Mouse (Mus musculus) CH12.LX (cell line): ENCODE data around the gene Ptdss2. TPM values are rescaled to one million over a fixed set of nuclear protein-coding genes. Genes with fewer than 3 reads are reported as not detected.

Experiments
- DNase-seq: peaks from one replicate; pipeline ENCODE4 v3.0.0-alpha.2; 2013; ENCODE audit errors: extremely low read depth
- H3K27ac ChIP-seq: 2 replicates; pipeline ENCODE4 v1.5.1; 2012; ENCODE audit warnings: low read depth, mild to moderate bottlenecking, control low read depth, moderate library complexity; ENCODE audit not compliant: insufficient read depth
- H3K27me3 ChIP-seq: replicated peaks from 2 replicates; pipeline ENCODE3; 2012; ENCODE audit warnings: inconsistent platforms
- H3K36me3 ChIP-seq, 2 experiments: replicated peaks in 1 of 2; 2 replicates each; pipeline versions ENCODE3 to v1.6.1; 2012; ENCODE audit warnings: inconsistent platforms in 1 of 2, low read length in 1 of 2, mild to moderate bottlenecking in 1 of 2, mixed read lengths in 1 of 2, moderate library complexity in 1 of 2; ENCODE audit not compliant: control insufficient read depth in 1 of 2, insufficient read depth in 1 of 2
- H3K4me1 ChIP-seq, 2 experiments: 2 replicates each; pipeline ENCODE4 v1.6.1; 2012; ENCODE audit warnings: inconsistent platforms in 1 of 2, moderate library complexity in 1 of 2; ENCODE audit not compliant: insufficient read depth in 2 of 2, control insufficient read depth in 1 of 2
- H3K4me2 ChIP-seq: 2 replicates; pipeline ENCODE4 v1.6.1; 2012; ENCODE audit warnings: low read depth, mild to moderate bottlenecking, control low read depth; ENCODE audit not compliant: poor library complexity, insufficient read depth, severe bottlenecking
- H3K4me3 ChIP-seq, 3 experiments: fragments of 150-350 bp in 1 of 3; sonication (generic) in 1 of 3; replicated peaks in 1 of 3; 2 replicates each; pipeline versions ENCODE3 to v1.5.1; 2011 to 2012; ENCODE audit warnings: low read depth in 2 of 3, low read length in 2 of 3, mild to moderate bottlenecking in 2 of 3, moderate library complexity in 2 of 3, control low read depth in 1 of 3, improper control_type of control experiment in 1 of 3, inconsistent platforms in 1 of 3, mixed read lengths in 1 of 3; ENCODE audit not compliant: poor library complexity in 1 of 3
- H3K79me2 ChIP-seq: replicated peaks from 2 replicates; pipeline ENCODE4 v1.6.1; 2012; ENCODE audit warnings: mild to moderate bottlenecking, moderate library complexity; ENCODE audit not compliant: control insufficient read depth, poor library complexity, insufficient read depth, severe bottlenecking; ENCODE audit errors: extremely low read depth
- H3K9ac ChIP-seq: 2 replicates; pipeline ENCODE4 v1.6.1; 2012; ENCODE audit warnings: low read depth, mild to moderate bottlenecking, control low read depth, moderate library complexity; ENCODE audit not compliant: insufficient read depth
- H3K9me3 ChIP-seq: replicated peaks from 2 replicates; pipeline ENCODE3; 2012; ENCODE audit warnings: low read length, inconsistent platforms, mixed read lengths
- EP300 ChIP-seq: IDR thresholded peaks from 2 replicates; pipeline ENCODE4 v1.6.1; 2011; ENCODE audit warnings: low read length, improper control_type of control experiment
- GABPA ChIP-seq: IDR thresholded peaks from 2 replicates; pipeline ENCODE4 v1.6.1; 2012; ENCODE audit warnings: low read depth, low read length, improper control_type of control experiment, inconsistent platforms; ENCODE audit not compliant: insufficient replicate concordance
- MAFK ChIP-seq: IDR thresholded peaks from 2 replicates; pipeline ENCODE4 v1.6.1; 2011; ENCODE audit warnings: low read length, improper control_type of control experiment; ENCODE audit not compliant: insufficient replicate concordance
- MAZ ChIP-seq: IDR thresholded peaks from 2 replicates; pipeline ENCODE4 v1.6.1; 2012; ENCODE audit warnings: low read depth, mild to moderate bottlenecking, inconsistent platforms, low read length, improper control_type of control experiment, moderate library complexity
- MEF2A ChIP-seq: IDR thresholded peaks from 2 replicates; pipeline ENCODE4 v1.6.1; 2014; ENCODE audit warnings: low read depth, mild to moderate bottlenecking, inconsistent platforms, low read length, improper control_type of control experiment, borderline replicate concordance
- MXI1 ChIP-seq: IDR thresholded peaks from 2 replicates; pipeline ENCODE4 v1.6.1; 2011; ENCODE audit warnings: mild to moderate bottlenecking, low read depth, low read length, improper control_type of control experiment
- MYC ChIP-seq: IDR thresholded peaks from 2 replicates; pipeline ENCODE4 v1.6.1; 2011; ENCODE audit warnings: low read depth, mild to moderate bottlenecking, improper control_type of control experiment, low read length
- NELFE ChIP-seq: IDR thresholded peaks from 2 replicates; pipeline ENCODE4 v1.6.1; 2011; ENCODE audit warnings: low read depth, low read length, improper control_type of control experiment
- PAX5 ChIP-seq: IDR thresholded peaks from 2 replicates; pipeline ENCODE4 v1.6.1; 2012; ENCODE audit warnings: low read length, inconsistent platforms, mixed read lengths
- RAD21 ChIP-seq: IDR thresholded peaks from 2 replicates; pipeline ENCODE4 v1.6.1; 2011; ENCODE audit warnings: low read depth, mild to moderate bottlenecking, low read length, improper control_type of control experiment, moderate library complexity
- RCOR1 ChIP-seq: conservative IDR thresholded peaks from 2 replicates; pipeline ENCODE4 v1.6.1; 2012; ENCODE audit warnings: low read depth, mild to moderate bottlenecking, inconsistent platforms, low read length, improper control_type of control experiment
- SMC3 ChIP-seq: IDR thresholded peaks from 2 replicates; pipeline ENCODE4 v1.6.1; 2011; ENCODE audit warnings: low read depth, low read length, improper control_type of control experiment
- TCF12 ChIP-seq: IDR thresholded peaks from 2 replicates; pipeline ENCODE4 v1.6.1; 2014; ENCODE audit warnings: low read depth, mild to moderate bottlenecking, inconsistent platforms, low read length, improper control_type of control experiment
- USF1 ChIP-seq: IDR thresholded peaks from 2 replicates; pipeline ENCODE4 v1.6.1; 2014; ENCODE audit warnings: low read depth, mild to moderate bottlenecking, inconsistent platforms, low read length, improper control_type of control experiment
- ZMIZ1 ChIP-seq: IDR thresholded peaks from 2 replicates; pipeline ENCODE4 v1.6.1; 2012; ENCODE audit warnings: low read depth, mild to moderate bottlenecking, inconsistent platforms, low read length, improper control_type of control experiment
- ZNF384 ChIP-seq: IDR thresholded peaks from 2 replicates; pipeline ENCODE4 v1.6.1; 2012; ENCODE audit warnings: low read depth, low read length, improper control_type of control experiment, inconsistent platforms
- dilution Hi-C: fragments of 300-500 bp; cut with MboI; formaldehyde crosslinking; loops from 2 replicates; pipeline ENCODE4 v1.14.3; 2020; ENCODE audit warnings: low sequenced_read_pairs; ENCODE audit not compliant: extremely low pct_unique_long_range_greater_than_20kb, extremely low pct_ligation_motif_present
- in situ Hi-C: fragments of 300-500 bp; cut with MboI; formaldehyde crosslinking; loops from 3 replicates; pipeline ENCODE4 v1.14.3; 2019; ENCODE audit warnings: low sequenced_read_pairs, low pct_ligation_motif_present, low pct_unique_long_range_greater_than_20kb, mixed read lengths
- polyA plus RNA-seq: library from polyadenylated mRNA; unstranded; fragments of >175 nt; gene quantifications from 2 replicates; pipeline ENCODE4 v1.2.1, GENCODE M21; 2012; ENCODE audit warnings: low read depth; ENCODE audit not compliant: insufficient read length
- total RNA-seq, 2 experiments: library from RNA; depleted of rRNA; stranded (reverse); fragments of 300-350 nt in 1 of 2; fragments of >200 nt in 1 of 2; gene quantifications; 2 replicates each; pipeline ENCODE4 v1.2.3; 2012 to 2014

Ptdss2 gene
- total and polyA plus RNA-seq, 3 experiments, result 2.9 to 22.9 (median 12.0) TPM

- no peak overlapping the region for H3K4me3 ChIP-seq
- no peak overlapping the region for H3K27ac ChIP-seq
- 0 out of 2 replicates have a peak overlapping the region, but pooled peaks have one; percentile 30 for H3K4me2 ChIP-seq
- H3K27me3 ChIP-seq, result no peaks in the 10 kb centered on the region
- DNase-seq, result no peak
- dilution Hi-C loops (no loop called here), in situ Hi-C loops (loop anchor here (5.0 kb wide), 2 partner anchors 37 to 72 kb away; no protein-coding TSS in a partner anchor)
- H3K9ac ChIP-seq, result no peak overlapping the region
- peaks cover 15% of the 10 kb centered on the region for H3K79me2 ChIP-seq
- no peaks in the 10 kb centered on the region for H3K9me3 ChIP-seq
- H3K36me3 ChIP-seq, result peaks cover 3 to 25% of the 10 kb centered on the region in 2 experiments
- no peak for TF ChIP-seq USF1
- TF ChIP-seq MAFK, result no peak
- TF ChIP-seq SMC3, result no peak
- TF ChIP-seq RCOR1, result no peak
- no peak for TF ChIP-seq EP300
- no peak for TF ChIP-seq NELFE
- TF ChIP-seq MAZ, result no peak
- no peak for TF ChIP-seq TCF12
- TF ChIP-seq RAD21, result no peak
- TF ChIP-seq MXI1, result no peak
- no peak for TF ChIP-seq ZMIZ1
- peaks cover 35 to 69% of the 10 kb centered on the region in 2 experiments for H3K4me1 ChIP-seq
These were observed 47.1 kb downstream of the Ptdss2 start for GRCm38 (mm10) chr7:141169300-141169699.

DNA sequence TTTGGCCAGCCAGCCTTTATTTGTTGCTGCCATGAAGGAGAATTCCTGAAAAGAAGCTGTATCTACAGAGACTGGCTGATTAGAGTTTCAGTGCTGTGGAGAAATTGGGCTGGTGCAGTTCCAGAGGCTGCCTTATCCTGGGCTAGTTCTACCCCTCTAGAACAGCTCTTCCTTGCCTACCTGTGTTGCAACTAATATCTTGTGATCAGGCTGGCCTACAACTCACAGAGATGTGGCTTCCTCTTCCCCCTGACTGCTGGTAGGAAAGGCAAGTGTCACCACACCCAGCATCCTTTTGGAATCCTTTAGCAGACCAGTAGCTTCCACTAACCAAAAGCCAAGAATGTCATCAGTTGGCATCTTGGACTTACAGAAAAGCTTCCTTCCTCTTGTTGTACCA is 47.7 kb downstream of the Ptdss2 start:
- no peak for DNase-seq
- Histone ChIP-seq H3K27ac (no peak overlapping the region), H3K9me3 (no peaks in the 10 kb centered on the region), H3K4me1 (peaks cover 29 to 64% of the 10 kb centered on the region in 2 experiments), H3K4me3 (no peak overlapping the region), H3K36me3 (peaks cover 0 to 19% of the 10 kb centered on the region in 2 experiments), H3K27me3 (no peaks in the 10 kb centered on the region), H3K4me2 (no peak overlapping the region), H3K79me2 (peaks cover 15% of the 10 kb centered on the region), H3K9ac (no peak overlapping the region)
- no peak for TF ChIP-seq MEF2A
- TF ChIP-seq MYC, result no peak
- TF ChIP-seq ZNF384, result no peak
- no peak for TF ChIP-seq PAX5
- TF ChIP-seq EP300, result no peak
- no peak for TF ChIP-seq GABPA
- dilution Hi-C loops, result no loop called here
- in situ Hi-C loops, result loop anchor here (5.0 to 10.0 kb wide), 3 partner anchors 38 to 325 kb away; partner anchors contain the start of genes Odf3 and Scgb1c1
